Mouse (Mus musculus): ENCODE measurements at regions not wholly inside any gene's neighbourhood (a gene's known extent, or its start where the extent isn't known, plus 50 kb on each side); places are given as distances from the start of the nearest gene placed in this dataset.
"Not testable (repeated sequence)": the region's sequence is repeated elsewhere in the genome, so short reads cannot be mapped to it uniquely, and the experiment has no call there.

GRCm38 (mm10) chr2:3864872-3865271, 152.6 kb upstream of the Frmd4a start:
- no peak for ATAC-seq (replicated peaks; ENCODE audit: low FRiP score, poor library complexity, severe bottlenecking)

- not testable (repeated sequence) for ATAC-seq (replicated peaks; ENCODE audit: low FRiP score, poor library complexity, severe bottlenecking)
Measured at GRCm38 (mm10) chr2:3866736-3867135, 150.8 kb upstream of the Frmd4a start.

GRCm38 (mm10) chr2:3869701-3870100, 147.8 kb upstream of the Frmd4a start:
- ATAC-seq (replicated peaks; ENCODE audit: low FRiP score, poor library complexity, severe bottlenecking), result no peak

GRCm38 (mm10) chr2:3871748-3872147, 145.8 kb upstream of the Frmd4a start:
- ATAC-seq (replicated peaks; ENCODE audit: low FRiP score, poor library complexity, severe bottlenecking), result no peak

- no peak for ATAC-seq (replicated peaks; ENCODE audit: low FRiP score, poor library complexity, severe bottlenecking)
Measured at GRCm38 (mm10) chr2:3887000-3887399, 130.5 kb upstream of the Frmd4a start.

GRCm38 (mm10) chr2:3887845-3888433, 129.6 kb upstream of the Frmd4a start:
- no peak for ATAC-seq (replicated peaks; ENCODE audit: low FRiP score, poor library complexity, severe bottlenecking)

GRCm38 (mm10) chr2:3889381-3889780, 128.1 kb upstream of the Frmd4a start:
- ATAC-seq (replicated peaks; ENCODE audit: low FRiP score, poor library complexity, severe bottlenecking), result no peak

- ATAC-seq (replicated peaks; ENCODE audit: low FRiP score, poor library complexity, severe bottlenecking), result no peak
Measured at GRCm38 (mm10) chr2:3890462-3890861, 127.1 kb upstream of the Frmd4a start.

- ATAC-seq (replicated peaks; ENCODE audit: low FRiP score, poor library complexity, severe bottlenecking), result no peak
Measured at GRCm38 (mm10) chr2:3907026-3907425, 110.5 kb upstream of the Frmd4a start.

- ATAC-seq (replicated peaks; ENCODE audit: low FRiP score, poor library complexity, severe bottlenecking), result no peak
Measured at GRCm38 (mm10) chr2:3908192-3908591, 109.3 kb upstream of the Frmd4a start.

GRCm38 (mm10) chr2:3910086-3910891, 107.2 kb upstream of the Frmd4a start:
- no peak for ATAC-seq (replicated peaks; ENCODE audit: low FRiP score, poor library complexity, severe bottlenecking)

GRCm38 (mm10) chr2:3915141-3915540, 102.4 kb upstream of the Frmd4a start:
- ATAC-seq (replicated peaks; ENCODE audit: low FRiP score, poor library complexity, severe bottlenecking), result no peak

- ATAC-seq (replicated peaks; ENCODE audit: low FRiP score, poor library complexity, severe bottlenecking), result no peak
Measured at GRCm38 (mm10) chr2:3916365-3916764, 101.2 kb upstream of the Frmd4a start.

- no peak for ATAC-seq (replicated peaks; ENCODE audit: low FRiP score, poor library complexity, severe bottlenecking)
Measured at GRCm38 (mm10) chr2:3918156-3918555, 99.4 kb upstream of the Frmd4a start.

- ATAC-seq (replicated peaks; ENCODE audit: low FRiP score, poor library complexity, severe bottlenecking), result no peak
Measured at GRCm38 (mm10) chr2:3919893-3920292, 97.6 kb upstream of the Frmd4a start.

GRCm38 (mm10) chr2:3921084-3921483, 96.4 kb upstream of the Frmd4a start:
- not testable (repeated sequence) for ATAC-seq (replicated peaks; ENCODE audit: low FRiP score, poor library complexity, severe bottlenecking)

GRCm38 (mm10) chr2:3922739-3923138, 94.8 kb upstream of the Frmd4a start:
- no peak for ATAC-seq (replicated peaks; ENCODE audit: low FRiP score, poor library complexity, severe bottlenecking)

- no peak for ATAC-seq (replicated peaks; ENCODE audit: low FRiP score, poor library complexity, severe bottlenecking)
Measured at GRCm38 (mm10) chr2:3924696-3925095, 92.8 kb upstream of the Frmd4a start.

- ATAC-seq (replicated peaks; ENCODE audit: low FRiP score, poor library complexity, severe bottlenecking), result no peak
Measured at GRCm38 (mm10) chr2:3925199-3925598, 92.3 kb upstream of the Frmd4a start.

GRCm38 (mm10) chr2:3926129-3926528, 91.4 kb upstream of the Frmd4a start:
- ATAC-seq (replicated peaks; ENCODE audit: low FRiP score, poor library complexity, severe bottlenecking), result no peak

GRCm38 (mm10) chr2:3927141-3927810, 90.2 kb upstream of the Frmd4a start:
- no peak for ATAC-seq (replicated peaks; ENCODE audit: low FRiP score, poor library complexity, severe bottlenecking)

Data from erythroblast, adult 5-6 weeks (primary cell).